Mouse (Mus musculus) stomach, embryonic 14.5 days (tissue): ENCODE results near the gene Poln. TPM values are rescaled to one million over a fixed set of nuclear protein-coding genes. Genes with fewer than 3 reads are reported as not detected.
A peak's percentile ranks its signal among the peaks of the same experiment; 100 is the strongest.

Experiments used
- ATAC-seq: fragments of 200-750 bp; cut with Nextera tagmentation; 2 replicates; pipeline ENCODE4 v1.8.0; 2017; ENCODE audit warnings: low read depth, moderate TSS enrichment; ENCODE audit not compliant: insufficient number of reproducible peaks, insufficient read depth, low FRiP score
- H3K27ac ChIP-seq: fragments of 300-500 bp; sonication (generic); 2 replicates; pipeline ENCODE4 v1.5.1; 2014; ENCODE audit warnings: mild to moderate bottlenecking, low read length, moderate library complexity, mixed read lengths
- H3K27me3 ChIP-seq: fragments of 300-500 bp; sonication (generic); 2 replicates; pipeline ENCODE4 v1.6.1; 2014; ENCODE audit warnings: low read length, control low read depth, mixed read lengths; ENCODE audit not compliant: control insufficient read depth, insufficient read depth
- H3K36me3 ChIP-seq: fragments of 300-500 bp; sonication (generic); 2 replicates; pipeline ENCODE4 v1.6.1; 2014; ENCODE audit warnings: mild to moderate bottlenecking, control low read depth, low read length, moderate library complexity, mixed read lengths; ENCODE audit not compliant: control insufficient read depth, insufficient read depth
- H3K4me1 ChIP-seq: fragments of 300-500 bp; sonication (generic); 2 replicates; pipeline ENCODE4 v1.6.1; 2014; ENCODE audit warnings: low read length, control low read depth, mixed read lengths; ENCODE audit not compliant: control insufficient read depth, insufficient read depth
- H3K4me2 ChIP-seq: fragments of 300-500 bp; sonication (generic); replicated peaks from 2 replicates; pipeline ENCODE4 v1.6.1; 2014; ENCODE audit warnings: low read depth, low read length, control low read depth
- H3K4me3 ChIP-seq: fragments of 300-500 bp; sonication (generic); 2 replicates; pipeline ENCODE4 v1.5.1; 2014; ENCODE audit warnings: low read depth, low read length, control low read depth
- H3K9ac ChIP-seq: fragments of 300-500 bp; sonication (generic); replicated peaks from 2 replicates; pipeline ENCODE4 v1.6.1; 2014; ENCODE audit warnings: low read depth, mild to moderate bottlenecking, control low read depth, low read length, moderate library complexity, mixed read lengths
- H3K9me3 ChIP-seq: fragments of 300-500 bp; sonication (generic); 2 replicates; pipeline ENCODE4 v1.6.1; 2016; ENCODE audit warnings: low read depth, low read length, control low read depth; ENCODE audit not compliant: control insufficient read depth
- WGBS: fragments of 180-500 bp; shearing (Covaris S2); extraction: QIAGEN DNeasy Blood & Tissue Kit; methylation state at CpG from one replicate; pipeline ENCODE4 v1.1.7; 2014; 5-methylcytosine and 5-hydroxymethylcytosine counted together
- polyA plus RNA-seq: library from polyadenylated mRNA; unstranded; fragments of >200 nt; fragmentation: Nextera tagmentation; extraction: Ambion mirVana; gene quantifications from 2 replicates; pipeline ENCODE4 v1.2.1, GENCODE M21; 2014

Poln gene
- polyA plus RNA-seq: 0.87 and 1.1 TPM in 2 replicates

GRCm38 (mm10) chr5:34168950-34169891, at the start of gene Poln, which contains the start of gene Haus3:
Gene Poln (minus strand): TSS chr5:34169448.
Gene Haus3 (minus strand): TSS chr5:34169527.
- WGBS: under 1% methylated on average over 57 of the region's 57 CpGs
- peak within 1 kb of the TSS; percentile 71 for H3K4me3 ChIP-seq
- peak within 1 kb of the TSS; percentile 56 for H3K4me2 ChIP-seq

GRCm38 (mm10) chr5:34218672-34219071, 49.4 kb upstream of the Poln start:
- no peaks in the 10 kb centered on the region for H3K27me3 ChIP-seq
- no peaks in the 10 kb centered on the region for H3K36me3 ChIP-seq
- H3K9ac ChIP-seq: no peak overlapping the region
- no peak overlapping the region for H3K27ac ChIP-seq
- ATAC-seq: no peak
- no peaks in the 10 kb centered on the region for H3K4me1 ChIP-seq
- 41% methylated on average over 5 of the region's 5 CpGs for WGBS
- H3K9me3 ChIP-seq: no peaks in the 10 kb centered on the region
- H3K4me3 ChIP-seq: no peak overlapping the region
- H3K4me2 ChIP-seq: no peak overlapping the region

More at GRCm38 (mm10) chr5:34168950-34169891, at the start of gene Poln, which contains the start of gene Haus3:
- Histone ChIP-seq H3K27me3 (no peaks in the 10 kb centered on the region), H3K27ac (peak within 1 kb of the TSS; percentile 80; the same call in 1 of the 2 replicates), H3K9ac (peak within 1 kb of the TSS; percentile 81), H3K9me3 (no peaks in the 10 kb centered on the region), H3K36me3 (peaks cover 6% of the 10 kb centered on the region; the same call in 1 of the 2 replicates), H3K4me1 (0 out of 2 replicates have a peak, but pooled peaks cover 2% of the 10 kb centered on the region)
- ATAC-seq: peak; percentile 100

GRCm38 (mm10) chr5:34217756-34218155, 48.5 kb upstream of the Poln start:
- Histone ChIP-seq H3K36me3 (no peaks in the 10 kb centered on the region), H3K4me2 (no peak overlapping the region), H3K4me1 (no peaks in the 10 kb centered on the region), H3K27ac (no peak overlapping the region), H3K27me3 (no peaks in the 10 kb centered on the region), H3K9me3 (no peaks in the 10 kb centered on the region), H3K9ac (no peak overlapping the region), H3K4me3 (no peak overlapping the region)
- 32% methylated on average over 9 of the region's 9 CpGs for WGBS
- ATAC-seq: no peak

- 74% methylated on average over 7 of the region's 7 CpGs for WGBS
- no peaks in the 10 kb centered on the region for H3K4me1 ChIP-seq
Measured at GRCm38 (mm10) chr5:34216025-34216424, 46.8 kb upstream of the Poln start.

GRCm38 (mm10) chr5:34213659-34214058, 44.4 kb upstream of the Poln start:
- no peak overlapping the region for H3K4me2 ChIP-seq
- no peak overlapping the region for H3K27ac ChIP-seq
- H3K27me3 ChIP-seq: no peaks in the 10 kb centered on the region
- no peak overlapping the region for H3K4me3 ChIP-seq
- H3K4me1 ChIP-seq: no peaks in the 10 kb centered on the region
- no peaks in the 10 kb centered on the region for H3K36me3 ChIP-seq
- no peaks in the 10 kb centered on the region for H3K9me3 ChIP-seq
- 52% methylated on average over 8 of the region's 8 CpGs for WGBS
- no peak for ATAC-seq
- no peak overlapping the region for H3K9ac ChIP-seq

More at GRCm38 (mm10) chr5:34216025-34216424, 46.8 kb upstream of the Poln start:
- H3K27ac ChIP-seq: no peak overlapping the region
- no peak overlapping the region for H3K4me2 ChIP-seq
- no peak overlapping the region for H3K4me3 ChIP-seq
- no peak overlapping the region for H3K9ac ChIP-seq
- H3K27me3 ChIP-seq: no peaks in the 10 kb centered on the region
- no peaks in the 10 kb centered on the region for H3K9me3 ChIP-seq
- H3K36me3 ChIP-seq: no peaks in the 10 kb centered on the region
- ATAC-seq: no peak

GRCm38 (mm10) chr5:34210279-34210678, 41.0 kb upstream of the Poln start:
- ATAC-seq: peak; percentile 88
- Histone ChIP-seq H3K27ac (no peak overlapping the region), H3K9ac (no peak overlapping the region), H3K27me3 (no peaks in the 10 kb centered on the region), H3K4me2 (no peak overlapping the region), H3K9me3 (no peaks in the 10 kb centered on the region), H3K4me1 (no peaks in the 10 kb centered on the region), H3K36me3 (no peaks in the 10 kb centered on the region), H3K4me3 (no peak overlapping the region)
- 0% methylated on average over 1 of the region's 1 CpGs for WGBS

GRCm38 (mm10) chr5:34207503-34207902, 38.3 kb upstream of the Poln start:
- no peaks in the 10 kb centered on the region for H3K9me3 ChIP-seq
- no peak overlapping the region for H3K4me3 ChIP-seq
- ATAC-seq: no peak
- H3K4me1 ChIP-seq: no peaks in the 10 kb centered on the region
- no peak overlapping the region for H3K9ac ChIP-seq
- WGBS: 25% methylated on average over 3 of the region's 3 CpGs
- H3K4me2 ChIP-seq: no peak overlapping the region
- H3K36me3 ChIP-seq: no peaks in the 10 kb centered on the region
- no peaks in the 10 kb centered on the region for H3K27me3 ChIP-seq
- H3K27ac ChIP-seq: no peak overlapping the region

- WGBS: 63% methylated on average over 2 of the region's 2 CpGs
- no peak overlapping the region for H3K4me3 ChIP-seq
- H3K9me3 ChIP-seq: no peaks in the 10 kb centered on the region
- no peaks in the 10 kb centered on the region for H3K4me1 ChIP-seq
- H3K36me3 ChIP-seq: no peaks in the 10 kb centered on the region
- no peak for ATAC-seq
- H3K9ac ChIP-seq: no peak overlapping the region
- no peak overlapping the region for H3K27ac ChIP-seq
- no peak overlapping the region for H3K4me2 ChIP-seq
- H3K27me3 ChIP-seq: no peaks in the 10 kb centered on the region
Measured at GRCm38 (mm10) chr5:34205788-34206187, 36.5 kb upstream of the Poln start.
